Mouse (Mus musculus) adrenal gland, adult 18-20 months (tissue): ENCODE measurements around the gene Rap1gap. TPM values are rescaled to one million over a fixed set of nuclear protein-coding genes. Genes with fewer than 3 reads are reported as not detected.

Experiments used
- DNase-seq, 2 experiments: peaks; one replicate each; pipeline ENCODE4 v3.0.0; 2021 to 2022; ENCODE audit warnings: low spot score in 2 of 2
- total RNA-seq, 2 experiments: library from RNA; stranded (reverse); gene quantifications; 1 replicate in 1 of 2; 2 replicates in 1 of 2; pipeline ENCODE4 v1.2.3; 2021

Gene Rap1gap
- total RNA-seq, 2 experiments from 2014 or later: 94.7 to 131 TPM

DNA sequence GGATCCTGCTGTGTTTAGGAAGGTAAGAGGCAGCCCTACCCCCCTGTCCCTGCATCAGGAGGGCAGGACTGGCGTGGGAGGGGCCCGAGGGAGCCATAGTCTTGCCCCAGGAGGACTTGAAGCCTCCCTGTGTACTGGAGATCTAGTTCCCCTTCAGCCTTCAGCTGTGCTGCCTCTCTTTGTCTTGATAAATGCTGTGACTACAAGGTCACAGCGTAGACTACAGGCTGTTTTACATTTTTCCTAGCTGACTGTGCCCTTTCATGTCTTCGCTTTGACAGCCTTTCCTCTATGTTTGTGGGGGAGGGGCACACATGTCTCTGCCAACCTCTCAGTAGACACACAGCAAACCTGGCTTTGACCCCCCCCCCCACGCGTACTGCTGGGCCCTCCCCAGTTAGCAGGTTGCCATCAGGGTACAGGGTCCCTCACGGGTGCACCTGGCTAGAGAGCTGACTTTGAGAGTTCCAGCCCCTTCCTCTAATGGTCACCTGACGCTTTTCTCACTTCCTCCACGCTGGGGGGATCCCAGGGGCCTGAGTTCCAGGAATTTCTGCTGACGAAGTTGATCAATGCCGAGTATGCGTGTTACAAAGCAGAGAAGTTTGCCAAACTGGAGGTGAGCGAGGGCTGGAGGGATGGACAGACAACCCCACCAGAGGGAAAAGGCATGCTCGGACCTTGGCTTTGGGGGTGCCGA is 55.0 kb downstream of the Rap1gap start:
- peak in 1 of 2 experiments; percentile 53 for DNase-seq

GRCm38 (mm10) chr4:137721563-137721962 is 57.0 kb downstream of the Rap1gap start:
- DNase-seq: no peak

DNA sequence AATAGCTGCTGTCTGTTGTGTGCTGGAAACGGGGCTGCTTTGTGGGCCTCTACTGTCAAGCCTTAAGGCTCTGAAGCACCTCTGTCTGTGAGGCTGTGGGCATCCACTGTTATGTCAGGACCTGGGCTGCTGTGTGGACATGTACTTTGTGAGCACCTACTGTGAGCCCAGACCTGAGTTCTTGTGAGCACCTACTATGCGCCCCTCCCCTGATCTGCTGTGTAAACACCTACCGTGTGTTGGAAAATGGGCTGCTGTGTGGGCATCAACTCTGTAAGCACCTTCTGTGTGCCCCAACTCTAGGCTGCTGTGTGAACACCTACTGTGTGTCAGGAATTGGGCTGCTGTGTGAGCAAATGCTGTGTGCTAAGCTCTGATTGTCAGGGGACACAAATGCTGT is 57.7 kb downstream of the Rap1gap start:
- no peak for DNase-seq

- DNase-seq: peak; percentile 75 to 80
Observed at GRCm38 (mm10) chr4:137722692-137723427, 58.3 kb downstream of the Rap1gap start.

DNA sequence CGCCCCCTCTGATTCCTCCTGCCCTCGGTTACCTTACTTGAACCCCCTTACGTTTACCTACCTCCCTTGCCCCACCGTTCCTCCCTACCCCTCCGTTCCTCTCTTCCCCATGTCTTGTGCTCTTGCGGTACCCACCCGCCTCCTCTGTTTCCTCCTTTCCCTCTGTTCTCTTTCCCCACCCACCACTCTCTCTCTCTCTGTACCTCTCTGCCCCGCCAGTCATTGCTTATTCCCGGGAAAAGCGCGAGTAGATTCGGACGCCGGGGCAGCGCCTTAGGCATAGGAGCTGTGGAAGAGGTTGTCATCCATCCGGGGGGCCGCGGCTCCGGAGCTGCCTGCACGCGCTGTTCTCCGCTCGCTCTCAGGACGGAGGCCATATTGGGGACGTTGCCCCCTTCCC is 59.0 kb downstream of the Rap1gap start:
- DNase-seq: no peak

GRCm38 (mm10) chr4:137724212-137724611 is 59.7 kb downstream of the Rap1gap start:
- DNase-seq: no peak

GRCm38 (mm10) chr4:137724766-137725165 is 60.2 kb downstream of the Rap1gap start:
- peak in 1 of 2 experiments; percentile 61 for DNase-seq

- no peak for DNase-seq
Observed at GRCm38 (mm10) chr4:137725541-137726145, 61.1 kb downstream of the Rap1gap start.

GRCm38 (mm10) chr4:137726739-137727505 is 62.4 kb downstream of the Rap1gap start:
- DNase-seq: no peak

DNA sequence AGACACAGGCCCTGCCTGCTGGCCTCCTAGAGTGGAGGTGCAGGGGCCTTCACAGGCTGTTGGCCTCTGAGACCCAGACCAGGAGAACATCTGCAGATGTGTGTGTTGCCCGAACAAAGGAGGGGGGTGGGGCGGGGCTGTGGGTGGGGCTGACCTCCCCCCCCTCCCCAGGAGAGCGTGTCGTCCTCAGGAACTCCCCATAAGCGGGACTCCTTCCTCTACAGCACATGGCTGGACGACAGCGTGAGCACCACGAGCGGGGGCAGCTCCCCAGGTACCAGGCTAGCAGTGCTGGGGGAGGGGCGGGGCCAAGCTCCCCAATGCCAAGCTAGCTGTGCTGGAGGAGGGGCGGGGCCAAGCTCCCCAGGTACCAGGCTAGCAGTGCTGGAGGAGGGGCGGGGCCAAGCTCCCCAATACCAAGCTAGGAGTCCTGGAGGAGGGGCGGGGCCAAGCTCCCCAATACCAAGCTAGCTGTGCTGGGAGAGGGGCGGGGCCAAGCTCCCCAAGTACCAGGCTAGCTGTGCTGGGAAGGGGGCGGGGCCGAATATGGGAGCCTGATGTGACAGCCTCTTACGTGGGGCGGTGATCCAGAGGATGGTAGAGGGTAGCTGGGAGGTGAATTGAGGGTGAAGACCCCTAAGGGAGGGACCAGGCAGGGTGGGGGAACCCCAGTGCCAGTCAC is 63.1 kb downstream of the Rap1gap start:
- no peak for DNase-seq

- DNase-seq: no peak
Observed at GRCm38 (mm10) chr4:137728399-137729154, 64.1 kb downstream of the Rap1gap start.

- no peak for DNase-seq
Observed at GRCm38 (mm10) chr4:137729155-137729855, 64.8 kb downstream of the Rap1gap start.

- peak; percentile 89 to 93 for DNase-seq
Observed at GRCm38 (mm10) chr4:137730134-137730533, 65.6 kb downstream of the Rap1gap start.

DNA sequence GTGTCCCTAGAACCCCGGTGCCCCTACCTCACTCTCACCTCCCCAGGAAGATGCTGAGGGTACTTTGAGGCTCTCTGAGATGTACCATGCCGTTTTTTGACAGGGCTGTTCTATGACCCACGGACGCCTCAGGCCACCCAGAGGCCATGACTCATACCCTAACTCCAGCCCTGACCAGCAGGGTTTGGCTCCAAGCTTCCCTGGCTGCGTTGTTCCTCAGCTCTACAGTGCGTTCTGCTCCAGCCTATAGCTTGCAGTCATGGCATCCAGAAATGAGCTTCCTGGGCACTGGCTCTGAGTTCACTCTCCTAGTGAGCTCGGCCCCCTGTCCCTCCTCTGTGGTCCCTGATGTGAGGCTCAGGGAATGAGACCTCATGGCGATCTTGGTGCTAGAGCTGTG is 66.2 kb downstream of the Rap1gap start:
- no peak for DNase-seq

GRCm38 (mm10) chr4:137731891-137732290 is 67.4 kb downstream of the Rap1gap start:
- DNase-seq: no peak

DNA sequence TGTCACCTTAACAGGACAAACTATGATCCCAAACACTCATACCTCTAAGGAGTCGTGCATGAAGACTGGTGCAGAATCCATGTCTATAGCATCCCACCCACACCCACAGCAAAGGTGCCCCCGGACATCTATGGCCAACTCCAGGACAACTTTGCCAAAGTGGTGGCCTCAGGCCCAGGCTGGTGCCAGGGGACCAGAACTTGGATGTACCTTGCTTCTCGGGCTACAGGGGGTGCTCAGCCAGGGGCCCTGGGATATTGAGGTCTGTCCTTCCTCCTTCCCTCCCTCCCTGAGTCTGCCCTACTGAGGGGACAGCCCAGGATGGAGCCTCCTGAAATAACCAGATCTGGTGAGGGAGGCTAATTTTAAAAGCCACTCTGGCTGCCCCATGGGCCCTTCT is 67.8 kb downstream of the Rap1gap start:
- DNase-seq: no peak

GRCm38 (mm10) chr4:137732962-137733361 is 68.4 kb downstream of the Rap1gap start:
- DNase-seq: no peak

DNA sequence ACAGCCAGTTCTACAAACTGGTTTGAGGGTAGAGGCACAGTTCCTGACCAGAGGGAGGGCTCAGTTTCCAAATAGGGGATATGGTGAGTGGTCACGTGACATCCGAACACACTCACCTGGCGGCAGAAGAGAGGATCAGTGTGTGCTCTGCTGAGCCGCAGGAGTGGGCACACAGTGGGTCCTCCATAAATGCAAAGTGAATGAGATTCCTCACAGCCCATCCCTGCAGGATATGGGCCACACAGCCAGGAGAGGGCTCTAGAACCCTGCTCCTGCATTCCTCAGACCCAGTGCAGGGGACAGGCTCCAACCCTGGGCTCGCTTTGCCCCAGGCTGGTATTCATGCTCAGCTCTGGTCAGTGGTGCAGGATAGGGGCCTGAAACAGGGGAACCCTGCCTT is 68.9 kb downstream of the Rap1gap start:
- no peak for DNase-seq

- DNase-seq: no peak
Observed at GRCm38 (mm10) chr4:137736220-137736701, 71.7 kb downstream of the Rap1gap start.
